Mouse (Mus musculus) forebrain, embryonic 13.5 days (tissue): Measurements from ENCODE around the gene Isoc2a. TPM values are rescaled to one million over a fixed set of nuclear protein-coding genes. Genes with fewer than 3 reads are reported as not detected.
"Not testable (repeated sequence)": the region's sequence is repeated elsewhere in the genome, so short reads cannot be mapped to it uniquely, and the experiment has no call there.

ENCODE experiments used
- ATAC-seq: fragments of 200-750 bp; cut with Nextera tagmentation; 2 replicates; pipeline ENCODE4 v1.8.0; 2017
- H3K27ac ChIP-seq: fragments of 300-500 bp; sonication (generic); 2 replicates; pipeline ENCODE4 v1.5.1; 2015; ENCODE audit warnings: inconsistent platforms, mild to moderate bottlenecking, moderate library complexity
- H3K27me3 ChIP-seq: fragments of 300-500 bp; sonication (generic); 2 replicates; pipeline ENCODE4 v1.6.1; 2015; ENCODE audit warnings: mild to moderate bottlenecking, inconsistent platforms
- H3K36me3 ChIP-seq: fragments of 300-500 bp; sonication (generic); 2 replicates; pipeline ENCODE4 v1.6.1; 2015; ENCODE audit warnings: mild to moderate bottlenecking, inconsistent platforms; ENCODE audit not compliant: poor library complexity, severe bottlenecking
- H3K4me1 ChIP-seq: fragments of 300-500 bp; sonication (generic); 2 replicates; pipeline ENCODE4 v1.6.1; 2015; ENCODE audit warnings: inconsistent platforms
- H3K4me2 ChIP-seq: fragments of 300-500 bp; sonication (generic); 2 replicates; pipeline ENCODE4 v1.6.1; 2015; ENCODE audit warnings: inconsistent platforms, mild to moderate bottlenecking, moderate library complexity
- H3K4me3 ChIP-seq: fragments of 300-500 bp; sonication (generic); 2 replicates; pipeline ENCODE4 v1.5.1; 2015; ENCODE audit warnings: mild to moderate bottlenecking, inconsistent platforms
- H3K9ac ChIP-seq: fragments of 300-500 bp; sonication (generic); 2 replicates; pipeline ENCODE4 v1.6.1; 2015; ENCODE audit warnings: mild to moderate bottlenecking, inconsistent platforms
- H3K9me3 ChIP-seq: fragments of 300-500 bp; sonication (generic); replicated peaks from 2 replicates; pipeline ENCODE4 v1.6.1; 2016; ENCODE audit warnings: inconsistent platforms
- WGBS: fragments of 180-500 bp; shearing (Covaris S2); methylation state at CpG from one replicate; pipeline ENCODE4 v1.1.7; 2015; 5-methylcytosine and 5-hydroxymethylcytosine counted together
- polyA plus RNA-seq: library from polyadenylated mRNA; unstranded; fragments of >200 nt; fragmentation: Nextera tagmentation; extraction: Ambion mirVana; gene quantifications from 2 replicates; pipeline ENCODE4 v1.2.1, GENCODE M21; 2015

Isoc2a gene
- polyA plus RNA-seq, 1 experiment from 2014 or later = 0.77 TPM

GRCm38 (mm10) chr7:4865579-4866493, 11.1 kb upstream of the Isoc2a start:
- peak; percentile 100 for ATAC-seq

GRCm38 (mm10) chr7:4866631-4867180, 10.2 kb upstream of the Isoc2a start:
- 22% methylated on average over 10 of the region's 10 CpGs for WGBS
- no peaks in the 10 kb centered on the region for H3K9me3 ChIP-seq
- peaks cover 10% of the 10 kb centered on the region for H3K4me1 ChIP-seq
- H3K27me3 ChIP-seq = no peaks in the 10 kb centered on the region
- peak; percentile 5 for ATAC-seq
- peak overlapping the region; percentile 73 for H3K9ac ChIP-seq
- H3K4me2 ChIP-seq = peak overlapping the region; percentile 65
- peak overlapping the region; percentile 55 for H3K4me3 ChIP-seq
- H3K36me3 ChIP-seq = no peaks in the 10 kb centered on the region
- H3K27ac ChIP-seq = no peak overlapping the region

More at GRCm38 (mm10) chr7:4865579-4866493, 11.1 kb upstream of the Isoc2a start:
- Histone ChIP-seq H3K9me3 (no peaks in the 10 kb centered on the region), H3K4me2 (peak overlapping the region; percentile 65), H3K36me3 (no peaks in the 10 kb centered on the region), H3K4me1 (peaks cover 10% of the 10 kb centered on the region), H3K4me3 (peak overlapping the region; percentile 55), H3K9ac (peak overlapping the region; percentile 73), H3K27ac (peak overlapping the region; percentile 20; the same call in 1 of the 2 replicates), H3K27me3 (no peaks in the 10 kb centered on the region)
- WGBS = 5% methylated on average over 40 of the region's 40 CpGs

- ATAC-seq = no peak
- no peak within 1 kb of the TSS; the same call in 1 of the 2 replicates for H3K27ac ChIP-seq
- H3K4me1 ChIP-seq = peaks cover 10% of the 10 kb centered on the region
- WGBS = 62% methylated on average over 6 of the region's 6 CpGs
- H3K27me3 ChIP-seq = no peaks in the 10 kb centered on the region
- no peak within 1 kb of the TSS for H3K9ac ChIP-seq
- H3K9me3 ChIP-seq = no peaks in the 10 kb centered on the region
- H3K36me3 ChIP-seq = no peaks in the 10 kb centered on the region
- H3K4me3 ChIP-seq = no peak within 1 kb of the TSS
- no peak within 1 kb of the TSS for H3K4me2 ChIP-seq
Measured at GRCm38 (mm10) chr7:4870133-4870532, 6.8 kb upstream of the Isoc2a start, which contains the start of gene Isoc2b. TSS of gene Isoc2b (minus strand) at chr7:4870258.

GRCm38 (mm10) chr7:4877226-4877625, 273 bp downstream of the Isoc2a start:
- ATAC-seq = no peak; the same call in 1 of the 2 replicates
- Histone ChIP-seq H3K4me1 (peaks cover 16% of the 10 kb centered on the region), H3K27ac (no peak overlapping the region), H3K4me3 (peak overlapping the region; percentile 51), H3K4me2 (peak overlapping the region; percentile 77), H3K27me3 (no peaks in the 10 kb centered on the region), H3K9me3 (no peaks in the 10 kb centered on the region), H3K36me3 (no peaks in the 10 kb centered on the region), H3K9ac (peak overlapping the region; percentile 61)
- WGBS = 5% methylated on average over 11 of the region's 11 CpGs

GRCm38 (mm10) chr7:4878186-4878585, 1.2 kb downstream of the Isoc2a start:
- H3K9ac ChIP-seq = no peak overlapping the region
- no peak for ATAC-seq
- no peaks in the 10 kb centered on the region for H3K27me3 ChIP-seq
- H3K27ac ChIP-seq = no peak overlapping the region
- no peak overlapping the region for H3K4me3 ChIP-seq
- peaks cover 16% of the 10 kb centered on the region for H3K4me1 ChIP-seq
- no peak overlapping the region; the same call in 1 of the 2 replicates for H3K4me2 ChIP-seq
- no peaks in the 10 kb centered on the region for H3K36me3 ChIP-seq
- no peaks in the 10 kb centered on the region for H3K9me3 ChIP-seq

GRCm38 (mm10) chr7:4879036-4879435, 2.1 kb downstream of the Isoc2a start:
- H3K4me3 ChIP-seq, H3K27me3 ChIP-seq, H3K9ac ChIP-seq: not testable (repeated sequence)

GRCm38 (mm10) chr7:4886680-4887079, 9.7 kb downstream of the Isoc2a start:
- H3K9me3 ChIP-seq = no peaks in the 10 kb centered on the region
- no peak overlapping the region for H3K4me2 ChIP-seq
- 77% methylated on average over 4 of the region's 4 CpGs for WGBS
- ATAC-seq = no peak
- H3K36me3 ChIP-seq = no peaks in the 10 kb centered on the region
- H3K4me3 ChIP-seq = no peak overlapping the region
- H3K27me3 ChIP-seq = no peaks in the 10 kb centered on the region
- no peak overlapping the region for H3K9ac ChIP-seq
- H3K27ac ChIP-seq = no peak overlapping the region
- no peaks in the 10 kb centered on the region for H3K4me1 ChIP-seq

More at GRCm38 (mm10) chr7:4879036-4879435, 2.1 kb downstream of the Isoc2a start:
- H3K36me3 ChIP-seq, ATAC-seq, H3K27ac ChIP-seq, H3K9me3 ChIP-seq, H3K4me2 ChIP-seq: not testable (repeated sequence)
- H3K4me1 ChIP-seq = peaks cover 16% of the 10 kb centered on the region
- 93% methylated on average over 1 of the region's 1 CpGs for WGBS

GRCm38 (mm10) chr7:4895186-4895585, 18.2 kb downstream of the Isoc2a start:
- no peak overlapping the region for H3K4me3 ChIP-seq

GRCm38 (mm10) chr7:4898851-4899648, 22.1 kb downstream of the Isoc2a start:
- 19% methylated on average over 15 of the region's 18 CpGs for WGBS
- H3K27me3 ChIP-seq = peaks cover 15% of the 10 kb centered on the region; the same call in 1 of the 2 replicates
- peak overlapping the region; percentile 54 for H3K4me2 ChIP-seq
- peak; percentile 60 for ATAC-seq
- peak overlapping the region; percentile 25 for H3K4me3 ChIP-seq
- no peaks in the 10 kb centered on the region for H3K9me3 ChIP-seq
- H3K36me3 ChIP-seq = no peaks in the 10 kb centered on the region
- peaks cover 11% of the 10 kb centered on the region for H3K4me1 ChIP-seq
- H3K27ac ChIP-seq = no peak overlapping the region
- peak overlapping the region; percentile 45 for H3K9ac ChIP-seq

More at GRCm38 (mm10) chr7:4895186-4895585, 18.2 kb downstream of the Isoc2a start:
- no peaks in the 10 kb centered on the region for H3K36me3 ChIP-seq
- no peak overlapping the region for H3K27ac ChIP-seq
- H3K9ac ChIP-seq = no peak overlapping the region
- ATAC-seq = no peak
- H3K4me1 ChIP-seq = peaks cover 11% of the 10 kb centered on the region
- WGBS = 77% methylated on average over 10 of the region's 11 CpGs
- peaks cover 10% of the 10 kb centered on the region; the same call in 1 of the 2 replicates for H3K27me3 ChIP-seq
- no peaks in the 10 kb centered on the region for H3K9me3 ChIP-seq
- H3K4me2 ChIP-seq = no peak overlapping the region

- 6% methylated on average over 19 of the region's 19 CpGs for WGBS
- peak overlapping the region; percentile 25 for H3K4me3 ChIP-seq
- H3K4me1 ChIP-seq = peaks cover 11% of the 10 kb centered on the region
- peak overlapping the region; percentile 54 for H3K4me2 ChIP-seq
- H3K27me3 ChIP-seq = peaks cover 15% of the 10 kb centered on the region; the same call in 1 of the 2 replicates
- ATAC-seq = peak; percentile 60
- no peak overlapping the region for H3K27ac ChIP-seq
- peak overlapping the region; percentile 45 for H3K9ac ChIP-seq
- H3K36me3 ChIP-seq = no peaks in the 10 kb centered on the region
- no peaks in the 10 kb centered on the region for H3K9me3 ChIP-seq
Measured at GRCm38 (mm10) chr7:4899649-4900522, 22.9 kb downstream of the Isoc2a start.

- H3K4me3 ChIP-seq = 0 out of 2 replicates have a peak overlapping the region, but pooled peaks have one; percentile 25
Measured at GRCm38 (mm10) chr7:4900523-4900851, 23.5 kb downstream of the Isoc2a start.

More at GRCm38 (mm10) chr7:4900523-4900851, 23.5 kb downstream of the Isoc2a start:
- H3K36me3 ChIP-seq = no peaks in the 10 kb centered on the region
- H3K9me3 ChIP-seq = no peaks in the 10 kb centered on the region
- ATAC-seq = no peak
- no peak overlapping the region for H3K27ac ChIP-seq
- H3K27me3 ChIP-seq = peaks cover 15% of the 10 kb centered on the region; the same call in 1 of the 2 replicates
- H3K9ac ChIP-seq = no peak overlapping the region
- WGBS = 12% methylated on average over 11 of the region's 11 CpGs
- peak overlapping the region; percentile 54 for H3K4me2 ChIP-seq
- H3K4me1 ChIP-seq = peaks cover 11% of the 10 kb centered on the region
